Mouse (Mus musculus): ENCODE results near the gene Gm17482. TPM values are rescaled to one million over a fixed set of nuclear protein-coding genes. Genes with fewer than 3 reads are reported as not detected.
A peak's percentile ranks its signal among the peaks of the same experiment; 100 is the strongest.

Gm17482 gene
- total RNA-seq, 4 experiments from 2014 or later: not detected

DNA sequence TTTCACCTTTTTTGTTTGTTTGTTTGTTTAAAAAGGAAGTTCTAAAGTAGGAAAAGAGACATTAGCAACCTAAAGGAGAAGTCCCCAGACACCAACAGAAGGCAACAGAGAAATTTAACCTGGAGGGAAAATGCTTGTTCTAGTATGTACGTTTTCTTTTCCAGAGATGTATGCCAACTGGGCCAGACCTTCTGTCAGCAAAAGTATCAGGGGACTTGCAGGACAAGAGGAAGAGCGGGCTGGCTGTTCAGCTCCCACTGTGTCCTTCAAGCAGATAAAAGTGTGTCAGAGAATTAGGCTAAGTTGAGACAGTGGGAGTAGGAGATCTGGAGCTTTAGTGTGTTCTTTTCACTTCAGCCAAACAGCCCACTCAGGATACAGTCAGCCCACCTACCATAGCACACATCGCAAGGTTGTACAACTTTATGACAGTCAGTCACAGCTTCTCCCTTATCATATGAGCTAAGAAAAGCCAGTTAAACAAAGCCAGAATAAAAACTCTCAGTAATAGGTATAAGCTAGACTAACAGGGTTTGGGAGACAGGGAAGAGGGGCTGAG is 18.4 kb downstream of the Gm17482 start:
- DNase-seq (ENCODE audit: low spot score in 2 of 2): no peak

DNA sequence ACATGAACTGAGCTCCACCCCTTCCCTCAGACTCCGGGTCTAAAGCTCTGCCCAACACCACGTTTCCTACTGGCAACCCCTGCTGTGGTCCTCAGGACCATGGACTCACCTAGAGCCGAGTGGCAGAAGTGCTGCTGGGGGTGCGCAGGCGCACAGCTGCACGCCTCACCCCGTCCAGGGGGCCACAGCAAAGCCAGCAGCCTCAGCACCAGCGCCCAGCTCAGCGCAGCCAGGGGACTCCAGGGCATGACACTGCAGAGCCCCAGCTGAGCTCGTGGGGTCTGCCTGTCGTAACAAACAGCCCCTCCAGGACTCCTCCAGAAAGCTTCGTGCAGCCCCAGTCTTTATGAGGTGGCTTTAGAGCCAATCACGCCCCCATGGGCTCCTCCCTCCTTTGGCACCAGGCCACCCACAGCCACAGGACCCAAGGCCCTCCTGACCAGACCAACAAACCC is 24.4 kb downstream of the Gm17482 start:
- DNase-seq (ENCODE audit: low spot score in 2 of 2): no peak

DNA sequence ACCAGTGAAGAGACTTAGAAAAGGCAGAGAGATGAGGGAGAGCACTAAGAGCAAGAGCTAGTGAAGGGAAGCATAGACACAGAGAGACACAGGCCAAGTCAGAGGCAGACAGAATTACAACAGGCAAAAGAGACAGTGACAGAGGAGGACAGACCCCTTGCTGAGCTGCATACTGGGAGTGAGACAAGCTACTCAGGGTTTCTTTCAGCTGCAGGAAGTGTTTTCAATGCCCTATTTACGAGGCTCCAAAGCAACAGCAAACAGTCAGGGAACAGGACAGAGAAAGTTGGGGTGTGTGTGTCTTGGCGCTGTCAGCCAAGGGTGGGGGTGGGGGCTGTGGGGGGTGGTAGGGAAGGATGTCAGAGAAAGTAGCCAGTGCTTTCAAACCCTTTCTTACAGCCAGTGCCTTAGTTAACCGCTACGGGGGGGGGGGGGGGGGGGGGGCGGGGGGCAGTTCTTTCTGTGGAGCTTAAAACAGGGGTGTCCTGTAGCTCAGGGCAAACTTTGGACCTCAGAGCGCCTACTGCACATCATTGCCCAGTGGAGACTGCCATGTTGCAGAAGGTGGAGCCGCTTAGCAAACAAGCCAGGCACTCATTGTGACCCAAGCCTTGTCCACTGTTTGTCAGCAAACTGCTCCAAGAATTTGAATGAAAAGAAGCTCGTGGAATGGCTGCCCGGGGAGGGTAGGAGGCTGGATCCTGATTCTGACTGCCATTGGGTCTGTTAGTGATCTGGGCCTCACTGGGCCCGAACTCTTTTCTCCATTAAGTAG is 25.1 kb downstream of the Gm17482 start, which contains the start of gene Timp4:
Timp4 (minus strand) TSS at position 107 of the 775 bp plus-strand sequence.
- no peak for DNase-seq (ENCODE audit: low spot score in 2 of 2)

DNA sequence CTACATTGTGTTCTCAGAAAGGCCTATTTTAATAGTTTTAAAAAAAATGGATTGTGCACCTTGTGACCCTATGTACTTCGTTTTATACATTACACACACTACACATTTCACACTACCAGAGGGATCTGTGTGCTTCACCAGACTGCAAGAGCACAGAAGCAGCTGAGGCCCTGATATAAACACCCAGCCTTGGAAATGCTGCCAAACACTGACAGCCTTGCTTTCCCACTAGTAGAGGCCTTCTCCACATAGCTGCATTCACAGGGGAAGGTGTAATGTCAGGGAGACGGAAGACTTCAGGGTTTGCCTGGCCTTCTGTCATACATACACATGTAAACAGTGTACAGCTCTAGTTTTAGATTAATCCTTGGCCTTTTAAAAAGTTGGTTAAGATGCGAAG is 28.0 kb downstream of the Gm17482 start:
- DNase-seq (ENCODE audit: low spot score in 2 of 2): no peak

DNA sequence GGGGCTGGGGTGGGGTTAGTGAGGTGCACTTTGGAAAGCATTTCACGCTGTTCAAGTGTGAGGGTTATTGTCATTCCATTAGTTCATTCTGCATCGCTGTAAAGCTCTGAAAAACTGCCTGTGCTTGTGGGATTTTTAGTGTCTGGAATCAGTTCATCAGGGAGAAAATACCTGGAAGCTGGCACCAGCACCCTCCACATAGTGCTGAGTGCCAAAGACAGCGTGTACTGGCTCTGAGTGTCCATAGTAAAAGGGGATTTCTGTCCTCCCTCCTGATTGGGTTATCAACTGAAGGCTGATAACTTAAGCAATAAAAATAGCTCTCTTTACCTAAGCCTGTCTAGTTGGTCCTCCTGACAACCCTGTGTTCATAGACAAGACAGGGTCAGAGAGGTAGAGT is 33.4 kb downstream of the Gm17482 start:
- no peak for DNase-seq (ENCODE audit: low spot score in 2 of 2)

DNA sequence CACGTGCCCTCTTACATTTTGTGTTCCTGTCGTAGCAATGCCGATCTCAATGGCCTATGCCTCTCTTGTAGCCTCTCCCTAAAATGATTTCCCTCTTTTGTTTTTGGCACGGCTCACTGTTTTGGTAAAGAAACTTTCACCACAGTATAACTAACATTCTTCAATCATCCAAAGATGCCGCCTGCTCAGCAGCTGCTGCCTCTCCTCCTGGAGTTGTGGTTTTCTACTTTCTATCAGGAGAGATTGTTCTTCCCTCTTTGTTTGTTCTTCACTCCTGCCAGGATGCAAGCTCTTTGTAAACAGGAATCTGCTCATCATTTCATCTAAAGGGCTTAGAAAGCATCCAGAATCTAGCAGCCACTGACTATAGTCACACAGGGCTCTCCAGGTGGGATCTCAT is 39.6 kb downstream of the Gm17482 start:
- no peak for DNase-seq (ENCODE audit: low spot score in 2 of 2)

DNA sequence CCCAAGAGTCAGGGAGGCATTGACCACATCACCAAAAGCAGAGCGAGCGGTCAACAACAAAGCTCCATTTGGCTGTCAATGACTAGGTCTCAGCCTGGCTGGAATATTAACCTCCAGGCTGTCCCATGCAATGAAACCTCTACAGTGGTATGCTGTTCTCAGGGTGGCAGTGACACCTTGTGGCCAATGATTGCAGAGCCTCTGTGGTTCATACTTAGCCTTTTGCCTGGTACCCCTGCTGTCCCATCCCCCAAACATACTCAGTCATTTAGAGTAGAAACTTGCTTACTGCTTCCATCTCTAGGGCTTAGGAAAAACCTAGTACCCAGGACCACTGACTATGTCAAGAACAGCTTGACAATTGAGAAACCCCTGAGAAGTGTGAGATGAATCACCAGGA is 40.8 kb downstream of the Gm17482 start:
- peak in 1 of 2 experiments; percentile 57 for DNase-seq (ENCODE audit: low spot score in 2 of 2)

DNA sequence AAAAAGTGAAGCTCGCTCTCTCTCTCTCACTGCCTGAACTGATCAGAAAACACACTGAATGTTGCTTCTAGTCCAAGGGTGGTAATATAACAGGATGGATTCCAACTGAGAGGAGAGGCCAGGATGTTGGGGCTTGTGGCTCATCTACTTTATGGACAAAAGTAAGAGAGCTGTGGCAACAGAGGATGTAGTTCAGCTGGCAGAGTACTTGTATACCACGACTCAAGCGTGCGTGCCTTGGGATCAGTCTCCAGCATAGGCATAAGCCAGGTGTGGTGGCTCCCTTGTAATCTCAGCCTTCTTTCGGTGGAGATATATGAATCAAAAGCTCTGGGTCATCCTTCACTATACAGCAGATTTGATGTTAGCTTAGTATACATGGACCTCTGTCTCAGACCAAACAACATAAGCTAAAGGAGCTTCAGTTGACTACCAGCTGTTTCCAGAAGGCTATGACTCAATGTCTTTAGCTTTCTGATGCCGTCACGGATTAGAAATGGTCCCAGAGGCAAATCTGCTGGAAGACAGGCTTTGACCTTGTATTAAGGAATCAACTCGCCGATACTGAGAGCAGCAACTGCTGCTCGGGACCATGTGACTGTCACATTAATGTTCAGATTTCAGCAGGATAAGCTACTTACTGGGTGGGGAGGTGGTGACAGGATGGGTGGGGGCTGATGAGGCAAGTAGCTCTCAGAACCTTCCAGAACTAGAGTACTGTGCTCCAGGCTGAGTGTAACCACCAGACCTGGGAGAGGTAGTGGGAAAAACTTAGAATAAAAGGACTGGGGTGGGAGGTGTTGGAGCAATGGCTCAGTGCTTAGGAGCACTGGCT is 41.6 kb downstream of the Gm17482 start:
- no peak for DNase-seq (ENCODE audit: low spot score in 2 of 2)

DNA sequence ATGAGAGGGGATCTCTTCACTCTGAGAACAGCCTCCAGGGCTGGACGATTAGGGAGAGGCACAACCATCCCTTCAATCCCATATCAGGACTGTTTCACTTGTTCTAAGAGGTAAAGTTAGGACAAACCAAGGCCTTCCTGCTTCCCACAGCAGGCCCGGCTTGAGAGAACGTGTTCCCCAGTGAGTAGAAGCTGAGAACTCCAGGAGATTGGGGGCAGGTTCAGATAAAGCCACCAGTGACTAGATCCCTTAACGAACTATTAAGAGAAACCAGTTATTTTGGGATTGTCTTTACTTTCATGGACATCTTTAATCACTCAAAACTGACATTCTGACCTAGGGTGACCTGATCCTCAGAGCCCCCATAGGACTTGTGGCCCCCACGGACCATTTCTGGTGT is 42.4 kb downstream of the Gm17482 start:
- DNase-seq (ENCODE audit: low spot score in 2 of 2): no peak

DNA sequence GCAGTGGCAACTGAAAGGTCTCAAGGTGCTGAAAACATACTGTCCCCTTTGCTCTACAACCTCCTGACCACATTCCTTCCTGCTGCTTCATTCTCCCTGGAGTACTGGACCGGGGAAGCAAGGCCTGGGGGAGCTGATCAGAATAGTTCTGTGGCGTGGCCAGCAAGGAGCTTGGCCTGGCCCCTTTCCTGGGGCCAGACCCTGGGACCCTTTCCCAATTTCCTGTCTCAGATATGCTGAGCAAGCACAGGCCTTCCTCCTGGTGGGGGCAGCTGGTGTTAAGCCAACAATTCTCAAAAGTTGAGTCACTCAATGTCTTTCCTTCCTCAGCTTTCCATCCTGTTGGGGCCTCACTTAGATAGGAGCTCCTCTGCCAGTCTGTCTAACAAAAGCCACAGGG is 42.9 kb downstream of the Gm17482 start:
- no peak for DNase-seq (ENCODE audit: low spot score in 2 of 2)

DNA sequence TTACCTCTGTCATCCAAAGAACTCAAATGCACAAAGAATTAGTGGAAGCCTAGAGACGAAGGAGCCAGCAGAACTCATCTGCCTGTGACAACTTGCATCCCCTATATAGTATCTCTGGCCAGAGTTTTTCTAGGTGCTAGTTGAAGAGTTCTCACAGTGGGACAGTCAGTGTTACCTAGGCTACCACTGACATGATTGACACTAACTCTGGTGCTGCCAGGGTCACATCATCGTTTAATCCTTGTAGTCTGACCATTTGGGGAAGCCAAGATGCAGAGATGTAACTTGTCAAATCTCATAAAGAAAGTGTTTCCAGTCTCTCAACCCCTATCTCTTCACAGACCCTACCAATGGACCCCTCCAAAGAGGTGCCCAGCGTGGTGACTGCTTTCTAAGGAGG is 44.2 kb downstream of the Gm17482 start:
- DNase-seq (ENCODE audit: low spot score in 2 of 2): no peak

DNA sequence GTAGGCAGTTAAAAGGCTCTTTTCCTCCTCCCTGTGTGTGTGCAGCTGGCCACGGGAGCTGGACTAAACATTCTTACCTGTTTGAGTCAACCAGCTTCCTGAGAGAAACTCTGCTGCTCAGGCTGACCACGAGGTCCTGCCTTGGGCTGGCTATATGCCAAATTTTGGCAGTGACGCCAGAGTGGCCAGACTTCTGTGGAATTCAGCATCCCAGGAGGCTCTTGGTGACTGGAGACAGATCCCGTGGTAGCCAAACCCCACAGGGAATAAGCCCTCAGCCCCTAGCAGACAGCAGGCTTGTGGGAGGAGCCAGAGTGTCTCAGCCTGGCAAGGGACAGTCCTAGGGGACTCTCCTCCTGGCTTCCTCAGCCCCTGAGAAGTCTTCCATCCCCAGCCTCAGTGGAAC is 44.7 kb downstream of the Gm17482 start:
- DNase-seq (ENCODE audit: low spot score in 2 of 2): no peak

DNA sequence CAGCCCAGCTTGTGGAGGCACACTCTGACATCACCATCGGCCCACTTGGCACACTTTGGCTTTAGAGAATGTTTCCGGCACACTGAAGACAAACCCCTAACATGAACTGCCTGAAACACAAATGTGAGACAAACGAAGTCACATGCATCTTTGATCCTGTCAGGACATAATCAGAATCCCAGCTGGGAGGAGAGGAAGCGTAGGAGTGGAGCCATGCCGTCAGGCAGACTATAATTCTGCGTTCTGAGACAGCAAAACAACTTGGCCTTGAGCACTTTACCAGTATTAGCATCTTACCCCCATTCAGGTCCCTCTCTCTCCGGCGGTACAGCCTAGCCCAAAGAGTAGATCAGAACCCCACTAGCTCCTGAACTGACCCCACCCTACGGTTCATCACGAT is 46.2 kb downstream of the Gm17482 start:
- no peak for DNase-seq (ENCODE audit: low spot score in 2 of 2)

DNA sequence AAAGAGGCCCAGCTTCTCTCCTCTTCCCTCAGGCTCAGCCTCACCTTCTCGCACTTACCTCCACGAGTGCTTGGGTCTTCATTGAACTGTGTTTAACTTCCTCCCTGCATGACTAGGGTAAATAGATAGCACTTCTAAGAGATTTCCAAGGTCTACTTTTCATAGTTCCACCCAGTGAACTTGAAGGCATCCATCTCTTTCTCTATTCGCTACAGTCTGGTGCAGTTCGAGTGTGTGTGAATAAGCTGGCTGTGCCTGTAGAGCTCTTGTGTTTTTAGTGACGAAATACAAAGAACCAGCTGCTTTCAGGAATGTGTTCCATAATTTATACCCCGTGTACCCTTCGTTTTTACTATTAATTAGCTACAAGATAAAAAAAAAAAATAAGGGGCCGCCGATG is 47.6 kb downstream of the Gm17482 start:
- DNase-seq (ENCODE audit: low spot score in 2 of 2): no peak

DNA sequence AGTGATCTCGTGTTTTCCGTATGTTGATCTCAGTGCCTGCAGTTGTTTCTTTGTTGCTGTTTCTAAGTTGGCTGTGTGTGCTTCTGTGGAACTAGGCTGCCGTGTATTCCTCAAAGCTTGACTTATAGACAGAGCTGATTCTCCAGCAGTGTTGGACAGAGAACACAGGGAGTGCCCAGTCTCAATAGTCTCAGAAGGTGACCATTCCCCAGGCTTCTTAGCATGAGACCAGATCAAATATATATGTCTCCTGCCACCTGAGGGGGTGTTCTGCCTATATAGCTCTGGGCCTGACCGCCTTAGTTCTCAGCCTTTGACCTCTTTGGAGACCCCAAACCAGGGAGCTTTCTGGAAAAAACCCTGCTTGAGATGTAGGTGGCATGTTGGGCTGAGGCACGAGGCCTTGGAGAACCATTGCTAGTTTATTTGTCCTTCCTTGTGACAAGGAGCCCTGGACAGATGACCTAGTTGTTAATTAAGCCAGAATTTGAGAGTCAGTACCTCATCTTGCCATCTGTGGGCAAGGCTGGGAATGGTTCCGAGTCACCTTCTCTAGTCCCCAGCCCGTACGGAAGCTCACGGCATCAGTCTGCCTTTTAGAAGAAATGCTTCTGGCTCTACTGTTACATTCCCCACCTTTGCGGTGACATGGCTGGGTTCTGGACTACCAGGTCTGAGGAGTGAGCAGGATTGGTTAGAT is 48.1 kb downstream of the Gm17482 start:
- no peak for DNase-seq (ENCODE audit: low spot score in 2 of 2)

DNA sequence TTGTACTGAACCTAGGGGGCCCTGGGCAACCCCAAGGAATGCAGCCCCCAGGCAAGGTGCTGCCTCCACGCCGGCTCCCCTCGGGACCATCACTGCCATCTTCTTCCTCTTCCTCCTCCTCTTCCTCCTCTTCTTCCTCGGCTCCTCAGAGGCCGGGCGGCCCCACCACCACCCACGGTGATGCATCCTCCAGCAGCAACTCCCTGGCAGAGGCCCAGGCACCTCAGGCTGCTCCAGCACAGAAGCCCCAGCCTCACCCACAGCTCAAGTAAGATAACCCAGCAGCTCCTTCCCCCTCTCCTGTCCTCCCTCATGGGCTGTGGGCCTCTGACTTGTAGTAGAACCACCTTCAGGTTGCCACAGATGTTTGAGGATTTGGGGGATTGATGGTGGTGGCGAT is 50.9 kb downstream of the Gm17482 start:
- DNase-seq (ENCODE audit: low spot score in 2 of 2): no peak

DNA sequence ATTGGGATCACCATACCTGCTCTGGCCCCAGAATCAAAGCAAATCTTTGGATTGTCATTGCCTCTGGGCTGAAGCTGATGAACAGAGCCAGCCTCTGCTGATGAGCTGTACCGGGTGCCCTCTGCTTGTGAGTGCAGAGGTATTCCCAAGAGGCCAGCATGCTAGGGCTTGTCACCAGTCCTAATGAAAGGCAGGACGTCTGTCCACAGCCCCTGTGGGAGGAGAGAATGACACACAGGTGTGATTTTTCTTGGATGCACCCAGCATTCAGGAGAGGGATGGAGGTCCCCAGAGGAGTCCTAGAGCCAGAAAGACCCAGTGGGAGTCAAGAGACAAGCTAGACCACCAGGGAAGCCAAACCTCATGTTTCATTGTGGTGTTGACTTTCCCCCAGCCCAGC is 52.5 kb downstream of the Gm17482 start:
- peak in 1 of 2 experiments; percentile 4 for DNase-seq (ENCODE audit: low spot score in 2 of 2)

DNA sequence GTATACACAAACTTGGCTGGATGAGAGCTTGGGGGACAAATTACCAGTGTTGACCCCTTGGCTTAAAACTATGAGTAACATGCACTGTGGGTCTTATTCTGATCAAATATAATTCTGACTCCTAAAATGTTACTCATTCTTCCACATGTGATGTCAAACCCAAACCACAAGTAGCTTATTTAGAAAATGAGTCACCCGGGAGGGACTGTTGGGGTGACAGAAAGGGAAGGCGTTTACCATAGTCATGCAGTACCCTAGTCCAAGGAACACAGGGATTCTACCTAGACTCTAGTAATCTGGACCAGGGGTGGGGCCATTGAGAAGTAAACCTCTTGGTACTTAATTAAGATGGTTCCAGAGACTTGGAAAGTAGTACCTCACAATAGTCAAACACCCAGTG is 57.0 kb downstream of the Gm17482 start:
- DNase-seq (ENCODE audit: low spot score in 2 of 2): peak in 1 of 2 experiments; percentile 15

DNA sequence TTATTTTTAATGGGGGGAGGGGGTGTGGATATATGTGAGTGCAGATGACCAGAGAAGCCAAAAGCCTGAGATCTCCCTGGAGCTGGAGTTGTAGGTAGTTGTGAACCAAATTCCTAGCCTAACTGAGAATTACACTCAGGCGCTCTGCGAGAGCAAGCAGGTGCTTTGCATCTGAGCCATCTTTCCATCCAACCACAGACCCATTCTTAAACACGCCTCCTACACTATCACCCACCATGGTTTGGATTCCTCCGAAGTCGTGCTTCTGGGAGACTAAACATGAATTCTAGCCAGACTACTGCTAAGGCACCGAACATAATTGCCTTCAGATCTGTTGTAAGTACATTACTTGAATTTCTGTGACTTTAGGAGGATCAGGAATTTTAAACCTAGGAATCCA is 59.3 kb downstream of the Gm17482 start:
- peak in 1 of 2 experiments; percentile 72 for DNase-seq (ENCODE audit: low spot score in 2 of 2)

DNA sequence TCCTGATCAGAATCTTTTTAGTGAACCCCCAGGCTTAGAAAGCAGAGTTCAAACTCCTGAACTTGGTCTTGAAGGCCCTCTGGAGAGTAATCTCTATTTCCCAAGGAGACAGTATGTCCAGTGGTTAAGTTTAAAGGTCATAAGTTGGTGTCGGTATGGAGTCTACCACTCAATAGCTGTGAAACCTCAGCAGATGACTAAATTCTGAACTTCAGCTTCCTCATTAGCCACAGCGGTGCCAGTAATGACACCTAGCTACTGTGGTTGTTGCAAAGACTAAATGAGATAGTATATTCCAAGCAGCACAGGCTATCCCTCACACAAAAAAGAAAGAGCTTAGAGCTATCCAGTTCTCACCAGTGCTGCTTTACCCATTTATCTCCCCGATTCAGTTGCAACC is 61.1 kb downstream of the Gm17482 start:
- no peak for DNase-seq (ENCODE audit: low spot score in 2 of 2)

DNA sequence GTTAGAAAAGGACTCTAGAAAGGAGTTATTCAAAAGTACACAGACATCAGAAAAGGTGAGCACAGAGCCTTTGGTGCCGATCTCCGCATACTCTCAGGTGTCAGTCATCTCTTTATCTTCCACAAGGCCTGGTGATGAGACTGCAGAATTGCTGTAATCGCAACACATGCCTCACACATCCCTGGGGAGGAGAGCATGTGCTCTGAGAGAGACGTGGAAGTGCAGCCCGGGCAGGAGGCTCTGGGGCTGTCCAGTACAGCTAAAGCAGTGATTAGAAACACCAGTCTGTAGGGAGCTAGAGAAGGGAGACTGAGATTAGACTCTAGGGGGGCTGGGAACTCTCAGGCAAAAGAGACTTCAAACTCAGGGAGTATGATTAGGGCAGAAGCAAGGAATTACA is 63.4 kb downstream of the Gm17482 start:
- DNase-seq (ENCODE audit: low spot score in 2 of 2): no peak

DNA sequence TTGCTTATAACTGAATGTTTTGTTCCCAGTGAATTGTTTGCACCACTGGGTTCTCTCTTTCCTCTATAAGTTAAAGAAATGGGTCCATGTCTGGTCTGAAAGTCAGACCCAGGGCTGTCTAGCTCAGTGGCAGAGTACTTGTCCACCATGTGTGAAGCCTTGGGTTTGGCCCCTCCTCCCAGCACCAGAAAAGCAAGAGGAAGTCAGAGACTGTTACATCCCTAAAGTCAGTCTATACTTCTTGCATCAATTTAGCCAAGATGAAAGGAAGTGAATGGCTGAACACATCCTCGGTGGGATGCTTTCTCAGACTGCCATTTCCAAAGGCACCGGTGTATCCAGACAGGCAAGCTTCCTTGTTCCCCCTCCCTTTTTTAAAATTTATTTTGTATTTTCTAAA is 63.9 kb downstream of the Gm17482 start:
- DNase-seq (ENCODE audit: low spot score in 2 of 2): no peak
